Mouse (Mus musculus): ENCODE measurements around the gene Tmem200b. TPM values are rescaled to one million over a fixed set of nuclear protein-coding genes. Genes with fewer than 3 reads are reported as not detected.

Tmem200b gene
- polyA plus RNA-seq, 1 experiment from 2014 or later, result not detected

GRCm38 (mm10) chr4:131917010-131917555 is 4.5 kb upstream of the Tmem200b start:
- no peak overlapping the region for H3K4me3 ChIP-seq (ENCODE audit: inconsistent target)
- 36% methylated on average over 10 of the region's 10 CpGs for WGBS (ENCODE audit: missing documents)
- no peaks in the 10 kb centered on the region for H3K79me2 ChIP-seq (ENCODE audit: inconsistent target)
- no peaks in the 10 kb centered on the region for H3K36me3 ChIP-seq (ENCODE audit: inconsistent target)
- H3K27ac ChIP-seq, result no peak overlapping the region

DNA sequence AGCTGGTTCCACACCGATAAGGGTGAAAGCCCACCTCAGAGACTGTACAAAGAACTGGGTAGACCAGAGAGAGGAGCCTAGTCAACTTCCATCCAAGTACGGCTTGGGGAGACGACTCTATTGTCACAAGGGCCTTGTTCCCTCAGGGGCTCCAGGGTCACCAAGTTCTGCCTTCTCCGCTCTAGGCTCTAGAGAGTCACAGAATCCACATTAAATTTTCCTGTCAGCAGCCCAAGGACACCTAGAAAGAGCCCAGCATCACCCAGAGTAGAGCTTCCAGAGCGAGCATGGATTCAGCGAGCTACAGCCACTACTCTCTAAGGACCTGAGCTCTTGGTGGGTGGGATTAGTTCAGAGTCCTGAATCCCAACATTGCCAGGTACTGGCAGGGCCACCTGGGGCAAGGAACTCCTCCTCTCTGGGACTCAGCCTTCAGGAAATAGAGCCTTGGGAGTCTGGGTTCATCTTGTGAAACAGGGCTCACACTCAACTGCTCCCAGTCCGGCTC is 3.5 kb upstream of the Tmem200b start:
- WGBS (ENCODE audit: missing documents), result 94% methylated on average over 7 of the region's 7 CpGs
- no peak overlapping the region for H3K27ac ChIP-seq
- no peaks in the 10 kb centered on the region for H3K36me3 ChIP-seq (ENCODE audit: inconsistent target)
- H3K4me3 ChIP-seq (ENCODE audit: inconsistent target), result no peak overlapping the region
- no peaks in the 10 kb centered on the region for H3K79me2 ChIP-seq (ENCODE audit: inconsistent target)

DNA sequence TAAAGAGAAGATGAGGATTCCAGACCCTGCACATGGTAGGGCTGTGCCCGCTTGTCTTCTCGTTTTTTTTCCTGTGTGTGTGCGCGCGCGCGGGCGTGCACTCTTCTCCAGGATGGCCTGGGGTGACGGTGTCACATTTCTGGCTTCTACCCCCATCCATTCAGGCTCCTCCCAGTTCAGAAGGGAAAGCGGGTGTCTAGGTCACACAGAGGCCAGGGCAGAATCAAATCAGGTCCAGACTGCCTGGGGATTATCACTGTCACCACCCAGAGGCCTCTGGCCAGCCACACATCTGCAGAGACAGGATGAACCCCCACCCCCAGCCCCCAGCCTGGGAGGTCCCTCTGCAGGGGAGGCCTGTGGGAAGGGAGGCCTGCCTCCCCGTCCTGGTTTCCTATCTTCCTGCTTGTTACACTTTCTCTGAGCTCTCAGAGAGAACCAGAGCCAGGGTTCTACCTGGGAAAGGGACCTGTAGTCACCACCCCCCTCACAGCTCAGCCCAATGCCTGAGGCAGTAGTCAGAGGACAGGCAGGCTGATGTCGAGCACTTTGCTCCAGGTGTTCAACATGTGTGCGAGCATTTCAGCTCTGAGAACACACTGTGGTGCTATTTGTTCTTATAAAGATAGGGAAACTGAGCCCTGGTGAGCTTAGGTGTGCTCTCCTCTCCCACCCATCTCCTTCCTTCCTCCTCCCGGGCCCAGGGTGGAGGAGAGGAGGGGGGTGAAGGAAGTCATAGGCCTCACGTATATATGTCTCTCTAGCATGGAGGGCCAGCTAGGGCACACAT is 2.7 kb upstream of the Tmem200b start:
- Histone ChIP-seq H3K36me3 (ENCODE audit: inconsistent target) (peaks cover 5% of the 10 kb centered on the region; the same call in 1 of the 2 replicates), H3K79me2 (ENCODE audit: inconsistent target) (no peaks in the 10 kb centered on the region), H3K27ac (no peak overlapping the region), H3K4me3 (ENCODE audit: inconsistent target) (no peak overlapping the region)
- 49% methylated on average over 15 of the region's 15 CpGs for WGBS (ENCODE audit: missing documents)

- Histone ChIP-seq H3K79me2 (ENCODE audit: inconsistent target) (no peaks in the 10 kb centered on the region), H3K4me3 (ENCODE audit: inconsistent target) (no peak overlapping the region), H3K27ac (no peak overlapping the region), H3K36me3 (ENCODE audit: inconsistent target) (peaks cover 12% of the 10 kb centered on the region)
- 70% methylated on average over 14 of the region's 15 CpGs for WGBS (ENCODE audit: missing documents)
Measured at GRCm38 (mm10) chr4:131919506-131920140, 1.9 kb upstream of the Tmem200b start.

GRCm38 (mm10) chr4:131920141-131920594 is 1.4 kb upstream of the Tmem200b start:
- 15% methylated on average over 41 of the region's 51 CpGs for WGBS (ENCODE audit: missing documents)
- Histone ChIP-seq H3K36me3 (ENCODE audit: inconsistent target) (peaks cover 18% of the 10 kb centered on the region), H3K79me2 (ENCODE audit: inconsistent target) (no peaks in the 10 kb centered on the region), H3K27ac (no peak overlapping the region), H3K4me3 (ENCODE audit: inconsistent target) (no peak overlapping the region)

- WGBS (ENCODE audit: missing documents), result 8% methylated on average over 66 of the region's 76 CpGs
- Histone ChIP-seq H3K36me3 (ENCODE audit: inconsistent target) (peaks cover 24% of the 10 kb centered on the region), H3K4me3 (ENCODE audit: inconsistent target) (no peak overlapping the region), H3K79me2 (ENCODE audit: inconsistent target) (no peaks in the 10 kb centered on the region), H3K27ac (no peak overlapping the region)
Measured at GRCm38 (mm10) chr4:131920595-131921351, 798 bp upstream of the Tmem200b start.

- no peak overlapping the region for H3K4me3 ChIP-seq (ENCODE audit: inconsistent target)
- no peaks in the 10 kb centered on the region for H3K79me2 ChIP-seq (ENCODE audit: inconsistent target)
- 76% methylated on average over 13 of the region's 15 CpGs for WGBS (ENCODE audit: missing documents)
- peaks cover 40% of the 10 kb centered on the region for H3K36me3 ChIP-seq (ENCODE audit: inconsistent target)
- H3K27ac ChIP-seq, result no peak overlapping the region
Measured at GRCm38 (mm10) chr4:131922404-131922803, 833 bp downstream of the Tmem200b start.

- WGBS (ENCODE audit: missing documents), result 75% methylated on average over 6 of the region's 6 CpGs
Measured at GRCm38 (mm10) chr4:131924096-131924810, 2.7 kb downstream of the Tmem200b start.

GRCm38 (mm10) chr4:131929146-131929545 is 7.6 kb downstream of the Tmem200b start:
- peaks cover 84% of the 10 kb centered on the region for H3K36me3 ChIP-seq (ENCODE audit: inconsistent target)
- no peak overlapping the region for H3K27ac ChIP-seq
- H3K4me3 ChIP-seq (ENCODE audit: inconsistent target), result no peak overlapping the region
- no peaks in the 10 kb centered on the region for H3K79me2 ChIP-seq (ENCODE audit: inconsistent target)
- WGBS (ENCODE audit: missing documents), result 86% methylated on average over 6 of the region's 6 CpGs

More at GRCm38 (mm10) chr4:131924096-131924810, 2.7 kb downstream of the Tmem200b start:
- Histone ChIP-seq H3K27ac (no peak overlapping the region), H3K36me3 (ENCODE audit: inconsistent target) (peaks cover 59% of the 10 kb centered on the region), H3K79me2 (ENCODE audit: inconsistent target) (no peaks in the 10 kb centered on the region), H3K4me3 (ENCODE audit: inconsistent target) (no peak overlapping the region)

- Histone ChIP-seq H3K27ac (no peak overlapping the region), H3K79me2 (ENCODE audit: inconsistent target) (no peaks in the 10 kb centered on the region), H3K36me3 (ENCODE audit: inconsistent target) (peaks cover 21% of the 10 kb centered on the region), H3K4me3 (ENCODE audit: inconsistent target) (no peak overlapping the region)
- WGBS (ENCODE audit: missing documents), result 91% methylated on average over 2 of the region's 2 CpGs
Measured at GRCm38 (mm10) chr4:131939459-131939858, 17.9 kb downstream of the Tmem200b start.

GRCm38 (mm10) chr4:131940846-131941245 is 19.3 kb downstream of the Tmem200b start:
- no peaks in the 10 kb centered on the region for H3K79me2 ChIP-seq (ENCODE audit: inconsistent target)
- no peak overlapping the region for H3K27ac ChIP-seq
- peaks cover 7% of the 10 kb centered on the region for H3K36me3 ChIP-seq (ENCODE audit: inconsistent target)
- WGBS (ENCODE audit: missing documents), result 98% methylated on average over 4 of the region's 4 CpGs
- no peak overlapping the region for H3K4me3 ChIP-seq (ENCODE audit: inconsistent target)

GRCm38 (mm10) chr4:131947848-131948247 is 26.3 kb downstream of the Tmem200b start:
- WGBS (ENCODE audit: missing documents), result 98% methylated on average over 11 of the region's 11 CpGs
- no peaks in the 10 kb centered on the region; the same call in 1 of the 2 replicates for H3K36me3 ChIP-seq (ENCODE audit: inconsistent target)
- H3K4me3 ChIP-seq (ENCODE audit: inconsistent target), result no peak overlapping the region
- H3K79me2 ChIP-seq (ENCODE audit: inconsistent target), result no peaks in the 10 kb centered on the region
- no peak overlapping the region for H3K27ac ChIP-seq

DNA sequence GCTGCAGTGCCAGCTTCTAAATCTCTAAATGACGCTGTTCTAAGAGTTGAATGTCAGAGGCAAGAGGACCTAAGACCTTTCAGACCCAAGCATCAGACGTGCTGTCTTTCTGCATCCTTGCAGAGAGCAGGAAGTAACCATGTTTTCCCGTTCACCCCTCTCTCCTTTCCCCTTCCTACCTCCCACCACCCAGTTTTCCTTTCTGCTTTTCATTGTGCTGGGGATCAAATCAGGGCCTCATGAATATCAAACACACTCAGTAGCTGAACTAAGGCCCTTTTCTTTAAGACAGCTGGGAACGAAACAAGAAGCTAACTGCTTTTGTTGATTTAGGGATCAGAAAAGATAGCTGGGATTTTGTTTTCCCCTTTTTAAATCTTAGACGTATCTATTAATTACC is 28.3 kb downstream of the Tmem200b start:
- H3K36me3 ChIP-seq (ENCODE audit: inconsistent target), result peaks cover 12% of the 10 kb centered on the region
- H3K27ac ChIP-seq, result no peak overlapping the region
- H3K79me2 ChIP-seq (ENCODE audit: inconsistent target), result no peaks in the 10 kb centered on the region
- H3K4me3 ChIP-seq (ENCODE audit: inconsistent target), result no peak overlapping the region
- 98% methylated on average over 4 of the region's 5 CpGs for WGBS (ENCODE audit: missing documents)

- WGBS (ENCODE audit: missing documents), result 94% methylated on average over 8 of the region's 8 CpGs
- H3K4me3 ChIP-seq (ENCODE audit: inconsistent target), result no peak overlapping the region
- peaks cover 19% of the 10 kb centered on the region for H3K36me3 ChIP-seq (ENCODE audit: inconsistent target)
- no peaks in the 10 kb centered on the region for H3K79me2 ChIP-seq (ENCODE audit: inconsistent target)
- no peak overlapping the region for H3K27ac ChIP-seq
Measured at GRCm38 (mm10) chr4:131950657-131951056, 29.1 kb downstream of the Tmem200b start.

Data from macrophage (primary cell).